In the genomic region with DNA sequence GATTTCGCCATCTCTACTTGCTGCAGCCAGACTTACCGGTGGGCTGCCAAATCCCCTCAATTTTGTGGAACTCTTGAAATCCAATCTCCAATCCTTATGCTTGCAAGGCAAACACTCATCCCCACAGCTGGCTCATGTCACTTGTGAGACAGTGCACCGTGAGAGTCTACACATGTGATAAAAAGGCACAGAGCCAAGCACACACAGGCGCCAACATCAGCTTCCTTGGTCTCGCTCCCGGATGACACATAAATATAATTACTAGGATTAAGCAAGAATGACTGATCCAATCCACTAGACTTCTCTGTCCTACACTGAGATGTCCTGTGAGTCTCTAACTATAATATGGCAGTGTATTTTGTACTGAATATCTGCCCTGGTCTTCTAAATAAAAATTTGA, we compare ENCODE assay signal across 9 mouse cellular contexts. TPM values are rescaled to one million over a fixed set of nuclear protein-coding genes. Genes with fewer than 3 reads are reported as not detected.
A peak's percentile ranks its signal among the peaks of the same experiment; 100 is the strongest.
DNase-seq lines count a peak whose midpoint lies in the region; ATAC-seq lines count a peak whose summit lies in the region.
"Had no signal": no experiment of that assay in that cellular context is flagged by ENCODE, and none has a peak within 500 bp of the region (broad histone marks: within the 10 kb centered on the region; RNA-seq: fewer than 3 reads in every experiment).

No protein-coding gene starts in this region.

- ATAC-seq in heart, embryonic 16.5 days (replicated peaks; ENCODE audit: extremely low read depth, insufficient read depth, low FRiP score), result peak; percentile 43; the same call in 1 of the 2 replicates
- peak; percentile 85 for ATAC-seq in lung, embryonic 15.5 days (ENCODE audit: borderline replicate concordance, extremely low read depth, low FRiP score, low TSS enrichment)
- ATAC-seq in megakaryocyte progenitor cell, adult 5-6 weeks (replicated peaks; ENCODE audit: poor library complexity), result no peak

- peaks cover 8% of the 10 kb centered on the region; the same call in 1 of the 2 replicates for H3K4me1 ChIP-seq in heart, embryonic 16.5 days (ENCODE audit: control insufficient read depth, insufficient read depth, low read length)
- peaks cover 28% of the 10 kb centered on the region for H3K4me1 ChIP-seq in lung, embryonic 15.5 days

- WGBS in heart, embryonic 16.5 days, result 39% methylated on average over 6 of the region's 6 CpGs
- WGBS in lung, embryonic 15.5 days, result 39% methylated on average over 6 of the region's 6 CpGs

- no peak overlapping the region for H3K4me2 ChIP-seq in heart, embryonic 16.5 days (ENCODE audit: low read depth, low read length)
- no peak overlapping the region for H3K4me2 ChIP-seq in lung, embryonic 15.5 days

- H3K27me3 ChIP-seq in heart, embryonic 16.5 days (ENCODE audit: control insufficient read depth, insufficient read depth, low read length), result no peaks in the 10 kb centered on the region
- no peaks in the 10 kb centered on the region; the same call in 1 of the 2 replicates for H3K27me3 ChIP-seq in lung, embryonic 15.5 days

- peak overlapping the region; percentile 10; the same call in 1 of the 2 replicates for H3K27ac ChIP-seq in heart, embryonic 16.5 days (ENCODE audit: low read length)
- peak overlapping the region; percentile 70 for H3K27ac ChIP-seq in lung, embryonic 15.5 days
- H3K27ac ChIP-seq: forebrain, embryonic 10.5 days; liver, embryonic 14.5 days had no signal

- H3K9ac ChIP-seq in heart, embryonic 16.5 days (ENCODE audit: low read length), result no peak overlapping the region
- no peak overlapping the region for H3K9ac ChIP-seq in lung, embryonic 15.5 days
- H3K9ac ChIP-seq: liver, embryonic 14.5 days had no signal

- no peak overlapping the region for H3K4me3 ChIP-seq in heart, embryonic 16.5 days (ENCODE audit: low read length)
- no peak overlapping the region for H3K4me3 ChIP-seq in lung, embryonic 15.5 days
- H3K4me3 ChIP-seq: forebrain, embryonic 10.5 days had no signal

- no peaks in the 10 kb centered on the region for H3K9me3 ChIP-seq in heart, embryonic 16.5 days (replicated peaks; ENCODE audit: control insufficient read depth, low read length)
- H3K9me3 ChIP-seq in lung, embryonic 15.5 days, result no peaks in the 10 kb centered on the region
- H3K9me3 ChIP-seq: forebrain, embryonic 10.5 days had no signal

- H3K36me3 ChIP-seq in heart, embryonic 16.5 days (ENCODE audit: control insufficient read depth, insufficient read depth), result no peaks in the 10 kb centered on the region
- H3K36me3 ChIP-seq in lung, embryonic 15.5 days, result no peaks in the 10 kb centered on the region
- H3K36me3 ChIP-seq: forebrain, embryonic 10.5 days had no signal

- intact Hi-C loops in left cerebral cortex, postnatal 4 days (cut with DNase I), result no loop called here

- peak; percentile 55 for DNase-seq in 3134 (ENCODE audit: extremely low read depth, insufficient read length, low spot score)
- peak; percentile 93 for DNase-seq in NIH3T3 (ENCODE audit: low read depth)
- no peak for DNase-seq in left cerebral cortex, postnatal 4 days
- no peak for DNase-seq in right cerebral cortex, postnatal 4 days

RNA-seq across cellular contexts. Expression of a gene that starts 6.5 kb away (rescaled TPM):
- polyA plus RNA-seq in heart, embryonic 16.5 days (2015; fragmentation: Nextera tagmentation; extraction: Ambion mirVana), result 0.59 and 0.74 TPM in 2 replicates
- 0.30 and 0.32 TPM in 2 replicates for polyA plus RNA-seq in lung, embryonic 15.5 days (2015; fragmentation: Nextera tagmentation; extraction: Ambion mirVana)
- total RNA-seq in left cerebral cortex, postnatal 4 days (2021), result 1 to 10 TPM; 2.9 to 4.1 TPM
- total RNA-seq in megakaryocyte progenitor cell, adult 5-6 weeks (2015), result 0.30 and 0.71 TPM in 2 replicates
- total RNA-seq in megakaryocyte progenitor cell, adult 5-6 weeks (2017), result 0.87 and 2.2 TPM in 2 replicates

RNA-seq across cellular contexts. Expression of a gene that starts 14.1 kb away (rescaled TPM):
- 14.2 and 14.7 TPM in 2 replicates for polyA plus RNA-seq in heart, embryonic 16.5 days (2015; fragmentation: Nextera tagmentation; extraction: Ambion mirVana)
- 14.6 and 15.8 TPM in 2 replicates for polyA plus RNA-seq in lung, embryonic 15.5 days (2015; fragmentation: Nextera tagmentation; extraction: Ambion mirVana)
- 10 to 100 TPM; 24.4 to 25.8 TPM for total RNA-seq in left cerebral cortex, postnatal 4 days (2021)
- total RNA-seq in megakaryocyte progenitor cell, adult 5-6 weeks (2015), result 9.1 and 9.8 TPM in 2 replicates
- 14.2 and 19.1 TPM in 2 replicates for total RNA-seq in megakaryocyte progenitor cell, adult 5-6 weeks (2017)

RNA-seq across cellular contexts. Expression of a gene that starts 16.0 kb away (rescaled TPM):
- not detected in 2 replicates for polyA plus RNA-seq in heart, embryonic 16.5 days (2015; fragmentation: Nextera tagmentation; extraction: Ambion mirVana)
- polyA plus RNA-seq in lung, embryonic 15.5 days (2015; fragmentation: Nextera tagmentation; extraction: Ambion mirVana), result not detected in 2 replicates
- total RNA-seq in left cerebral cortex, postnatal 4 days (2021), result not detected
- not detected in 2 replicates for total RNA-seq in megakaryocyte progenitor cell, adult 5-6 weeks (2015)
- total RNA-seq in megakaryocyte progenitor cell, adult 5-6 weeks (2017), result not detected in 2 replicates
- polyA plus RNA-seq: liver, embryonic 14.5 days had no signal

RNA-seq across cellular contexts. Expression of a gene that starts 23.9 kb away (rescaled TPM):
- 0.07 and 0.21 TPM in 2 replicates for polyA plus RNA-seq in heart, embryonic 16.5 days (2015; fragmentation: Nextera tagmentation; extraction: Ambion mirVana)
- polyA plus RNA-seq in lung, embryonic 15.5 days (2015; fragmentation: Nextera tagmentation; extraction: Ambion mirVana), result 0.05 and 0.08 TPM in 2 replicates
- 1 to 10 TPM; 1.4 to 2.0 TPM for total RNA-seq in left cerebral cortex, postnatal 4 days (2021)
- not detected in 2 replicates for total RNA-seq in megakaryocyte progenitor cell, adult 5-6 weeks (2015)
- not detected in 2 replicates for total RNA-seq in megakaryocyte progenitor cell, adult 5-6 weeks (2017)
- polyA plus RNA-seq: forebrain, embryonic 10.5 days had no signal

RNA-seq across cellular contexts. Expression of a gene that starts 30.9 kb away (rescaled TPM):
- 0.26 and 0.32 TPM in 2 replicates for polyA plus RNA-seq in heart, embryonic 16.5 days (2015; fragmentation: Nextera tagmentation; extraction: Ambion mirVana)
- not detected in 2 replicates for polyA plus RNA-seq in lung, embryonic 15.5 days (2015; fragmentation: Nextera tagmentation; extraction: Ambion mirVana)
- under 1 TPM in 1 of 2 experiments, not detected in 1; 0.24 TPM for total RNA-seq in left cerebral cortex, postnatal 4 days (2021)
- not detected in 2 replicates for total RNA-seq in megakaryocyte progenitor cell, adult 5-6 weeks (2015)
- not detected in 2 replicates for total RNA-seq in megakaryocyte progenitor cell, adult 5-6 weeks (2017)
- polyA plus RNA-seq: forebrain, embryonic 10.5 days had no signal

Comparison
In these comparisons a context has a peak if more than half of its experiments do, and no peak if none do; other contexts are left out.
1. DNase-seq: peak in 3134 (single experiment) and NIH3T3 (single experiment); none in left cerebral cortex, postnatal 4 days (single experiment) and right cerebral cortex, postnatal 4 days (single experiment).